Mouse (Mus musculus): ENCODE results near the gene Serpinb6b.

DNA sequence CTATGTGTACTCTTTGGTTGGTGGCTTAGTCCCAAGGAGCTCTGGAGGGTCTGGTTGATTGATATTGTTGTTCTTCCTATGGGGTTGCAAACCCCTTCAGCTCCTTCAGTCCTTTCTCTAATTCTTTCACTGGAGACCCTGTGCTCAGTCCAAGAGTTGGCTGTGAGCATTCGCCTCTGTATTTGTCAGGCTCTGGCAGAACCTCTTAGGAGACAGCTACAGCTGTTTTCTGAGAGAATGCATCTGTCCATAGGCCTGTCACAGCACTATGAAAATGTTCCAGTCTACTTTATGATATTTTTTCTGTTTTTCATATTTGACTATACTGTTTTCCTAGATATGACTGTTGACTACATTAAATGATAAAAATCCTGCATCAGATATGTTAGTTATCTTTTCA lies 47.4 kb downstream of the Serpinb6b start:
- TF ChIP-seq POLR2A (IDR thresholded peaks at IDR 0.05; ENCODE audit: borderline replicate concordance, insufficient read depth, low read length) (no peak), CTCF (IDR thresholded peaks at IDR 0.05; ENCODE audit: borderline replicate concordance, insufficient read depth, low read depth, low read length) (no peak)
